Mouse (Mus musculus) stomach, embryonic 14.5 days (tissue): ENCODE measurements around the gene Nfatc2. TPM values are rescaled to one million over a fixed set of nuclear protein-coding genes. Genes with fewer than 3 reads are reported as not detected.

Experiments
- ATAC-seq: fragments of 200-750 bp; cut with Nextera tagmentation; 2 replicates; pipeline ENCODE4 v1.8.0; 2017; ENCODE audit warnings: low read depth, moderate TSS enrichment; ENCODE audit not compliant: insufficient number of reproducible peaks, insufficient read depth, low FRiP score
- H3K27ac ChIP-seq: fragments of 300-500 bp; sonication (generic); 2 replicates; pipeline ENCODE4 v1.5.1; 2014; ENCODE audit warnings: mild to moderate bottlenecking, low read length, moderate library complexity, mixed read lengths
- H3K27me3 ChIP-seq: fragments of 300-500 bp; sonication (generic); 2 replicates; pipeline ENCODE4 v1.6.1; 2014; ENCODE audit warnings: low read length, control low read depth, mixed read lengths; ENCODE audit not compliant: control insufficient read depth, insufficient read depth
- H3K36me3 ChIP-seq: fragments of 300-500 bp; sonication (generic); 2 replicates; pipeline ENCODE4 v1.6.1; 2014; ENCODE audit warnings: mild to moderate bottlenecking, control low read depth, low read length, moderate library complexity, mixed read lengths; ENCODE audit not compliant: control insufficient read depth, insufficient read depth
- H3K4me1 ChIP-seq: fragments of 300-500 bp; sonication (generic); 2 replicates; pipeline ENCODE4 v1.6.1; 2014; ENCODE audit warnings: low read length, control low read depth, mixed read lengths; ENCODE audit not compliant: control insufficient read depth, insufficient read depth
- H3K4me2 ChIP-seq: fragments of 300-500 bp; sonication (generic); replicated peaks from 2 replicates; pipeline ENCODE4 v1.6.1; 2014; ENCODE audit warnings: low read depth, low read length, control low read depth
- H3K4me3 ChIP-seq: fragments of 300-500 bp; sonication (generic); 2 replicates; pipeline ENCODE4 v1.5.1; 2014; ENCODE audit warnings: low read depth, low read length, control low read depth
- H3K9ac ChIP-seq: fragments of 300-500 bp; sonication (generic); replicated peaks from 2 replicates; pipeline ENCODE4 v1.6.1; 2014; ENCODE audit warnings: low read depth, mild to moderate bottlenecking, control low read depth, low read length, moderate library complexity, mixed read lengths
- H3K9me3 ChIP-seq: fragments of 300-500 bp; sonication (generic); 2 replicates; pipeline ENCODE4 v1.6.1; 2016; ENCODE audit warnings: low read depth, low read length, control low read depth; ENCODE audit not compliant: control insufficient read depth
- WGBS: fragments of 180-500 bp; shearing (Covaris S2); extraction: QIAGEN DNeasy Blood & Tissue Kit; methylation state at CpG from one replicate; pipeline ENCODE4 v1.1.7; 2014; 5-methylcytosine and 5-hydroxymethylcytosine counted together
- microRNA-seq: library from miRNA; unstranded; fragments of <30 nt; microRNA quantifications from one replicate; pipeline ENCODE4, GENCODE M21; 2016
- polyA plus RNA-seq: library from polyadenylated mRNA; unstranded; fragments of >200 nt; fragmentation: Nextera tagmentation; extraction: Ambion mirVana; gene quantifications from 2 replicates; pipeline ENCODE4 v1.2.1, GENCODE M21; 2014

The Nfatc2 gene
- polyA plus RNA-seq, 1 experiment from 2014 or later, result 3.5 TPM

GRCm38 (mm10) chr2:168438981-168439452, 162.4 kb downstream of the Nfatc2 start:
- Histone ChIP-seq H3K4me2 (no peak overlapping the region), H3K9ac (no peak overlapping the region), H3K27ac (no peak overlapping the region), H3K9me3 (no peaks in the 10 kb centered on the region), H3K4me3 (no peak overlapping the region), H3K36me3 (no peaks in the 10 kb centered on the region), H3K4me1 (peaks cover 8% of the 10 kb centered on the region), H3K27me3 (no peaks in the 10 kb centered on the region)
- ATAC-seq, result no peak
- 56% methylated on average over 8 of the region's 8 CpGs for WGBS

GRCm38 (mm10) chr2:168434187-168434586, 167.3 kb downstream of the Nfatc2 start:
- H3K27me3 ChIP-seq, result no peaks in the 10 kb centered on the region
- no peaks in the 10 kb centered on the region for H3K9me3 ChIP-seq
- H3K4me3 ChIP-seq, result no peak overlapping the region
- no peak overlapping the region for H3K27ac ChIP-seq
- H3K4me1 ChIP-seq, result peaks cover 7% of the 10 kb centered on the region
- no peak for ATAC-seq
- H3K4me2 ChIP-seq, result no peak overlapping the region
- no peak overlapping the region for H3K9ac ChIP-seq
- H3K36me3 ChIP-seq, result no peaks in the 10 kb centered on the region
- WGBS, result 66% methylated on average over 5 of the region's 5 CpGs

GRCm38 (mm10) chr2:168433392-168433791, 168.1 kb downstream of the Nfatc2 start:
- WGBS, result 66% methylated on average over 5 of the region's 5 CpGs
- Histone ChIP-seq H3K27ac (no peak overlapping the region), H3K9me3 (no peaks in the 10 kb centered on the region), H3K36me3 (no peaks in the 10 kb centered on the region), H3K4me3 (no peak overlapping the region), H3K27me3 (no peaks in the 10 kb centered on the region), H3K9ac (no peak overlapping the region), H3K4me2 (no peak overlapping the region), H3K4me1 (no peaks in the 10 kb centered on the region)
- no peak for ATAC-seq

- Histone ChIP-seq H3K4me3 (no peak overlapping the region), H3K4me2 (no peak overlapping the region), H3K9ac (no peak overlapping the region), H3K27me3 (no peaks in the 10 kb centered on the region), H3K27ac (no peak overlapping the region), H3K9me3 (0 out of 2 replicates have a peak, but pooled peaks cover 3% of the 10 kb centered on the region), H3K4me1 (no peaks in the 10 kb centered on the region), H3K36me3 (no peaks in the 10 kb centered on the region)
- 93% methylated on average over 7 of the region's 7 CpGs for WGBS
- no peak for ATAC-seq
Observed at GRCm38 (mm10) chr2:168432394-168432793, 169.1 kb downstream of the Nfatc2 start.

- H3K27me3 ChIP-seq, result no peaks in the 10 kb centered on the region
- no peak overlapping the region for H3K9ac ChIP-seq
- H3K27ac ChIP-seq, result no peak overlapping the region
- no peak overlapping the region for H3K4me3 ChIP-seq
- 96% methylated on average over 10 of the region's 10 CpGs for WGBS
- ATAC-seq, result no peak
- no peak overlapping the region for H3K4me2 ChIP-seq
- peaks cover 5% of the 10 kb centered on the region; the same call in 1 of the 2 replicates for H3K4me1 ChIP-seq
- H3K9me3 ChIP-seq, result 0 out of 2 replicates have a peak, but pooled peaks cover 4% of the 10 kb centered on the region
- H3K36me3 ChIP-seq, result no peaks in the 10 kb centered on the region
Observed at GRCm38 (mm10) chr2:168429598-168429997, 171.9 kb downstream of the Nfatc2 start.

GRCm38 (mm10) chr2:168428375-168428901, 173.0 kb downstream of the Nfatc2 start:
- H3K27ac ChIP-seq, result no peak overlapping the region
- H3K9me3 ChIP-seq, result 0 out of 2 replicates have a peak, but pooled peaks cover 4% of the 10 kb centered on the region
- H3K27me3 ChIP-seq, result no peaks in the 10 kb centered on the region
- 90% methylated on average over 5 of the region's 5 CpGs for WGBS
- no peak overlapping the region for H3K9ac ChIP-seq
- no peak for ATAC-seq
- peaks cover 11% of the 10 kb centered on the region; the same call in 1 of the 2 replicates for H3K4me1 ChIP-seq
- no peak overlapping the region for H3K4me3 ChIP-seq
- no peak overlapping the region for H3K4me2 ChIP-seq
- H3K36me3 ChIP-seq, result no peaks in the 10 kb centered on the region

Small RNA genes within 50 kb of the gene (microRNA-seq; reads per million reads assigned to microRNA genes)
- gene Mir7004, result not detected

Other genes starting within 250 kb of the Nfatc2 start
- 12.6 and 14.3 TPM in 2 replicates for gene Atp9a, start 140.8 kb upstream of the Nfatc2 start, polyA plus RNA-seq
- 0.91 and 2.1 TPM in 2 replicates for gene Sall4, start 166.3 kb upstream of the Nfatc2 start, polyA plus RNA-seq